Mouse (Mus musculus) gastrocnemius, postnatal 25 days (tissue): Measurements from ENCODE around the gene Asb5. TPM values are rescaled to one million over a fixed set of nuclear protein-coding genes. Genes with fewer than 3 reads are reported as not detected.

Experiments
- total RNA-seq, 2 experiments: library from RNA; stranded (reverse); gene quantifications; 1 replicate in 1 of 2; 2 replicates in 1 of 2; pipeline ENCODE4 v1.2.3; 2021

Gene Asb5
- total RNA-seq, 2 experiments from 2014 or later: 122 to 163 TPM

Other genes starting within 250 kb of the Asb5 start
- gene Spcs3, start 418 bp downstream of the Asb5 start, total RNA-seq: 10 to 100 TPM; 20.4 to 21.4 TPM
- gene Spata4, start 71.2 kb downstream of the Asb5 start, total RNA-seq: not detected